Mouse (Mus musculus) ES-Bruce4 (cell line): Measurements from ENCODE around the gene Ndufs5. TPM values are rescaled to one million over a fixed set of nuclear protein-coding genes. Genes with fewer than 3 reads are reported as not detected.
A peak's percentile ranks its signal among the peaks of the same experiment; 100 is the strongest.

ENCODE experiments used
- H3K27ac ChIP-seq: 2 replicates; pipeline ENCODE4 v1.5.1; 2012; ENCODE audit warnings: low read length, inconsistent platforms; ENCODE audit not compliant: insufficient read depth
- H3K27me3 ChIP-seq: 2 replicates; pipeline ENCODE4 v1.6.1; 2012; ENCODE audit warnings: mild to moderate bottlenecking, low read length, inconsistent platforms; ENCODE audit not compliant: control insufficient read depth, poor library complexity, insufficient read depth, severe bottlenecking
- H3K36me3 ChIP-seq: 2 replicates; pipeline ENCODE4 v1.6.1; 2012; ENCODE audit warnings: inconsistent platforms, mild to moderate bottlenecking, low read length, moderate library complexity; ENCODE audit not compliant: control insufficient read depth, poor library complexity, insufficient read depth, severe bottlenecking
- H3K4me1 ChIP-seq: one replicate; pipeline ENCODE4 v1.8.1; 2011; ENCODE audit warnings: low read length; ENCODE audit not compliant: control insufficient read depth, insufficient read depth
- H3K4me3 ChIP-seq: 2 replicates; pipeline ENCODE4 v1.5.1; 2011; ENCODE audit warnings: low read depth, mild to moderate bottlenecking, low read length
- H3K9ac ChIP-seq: 2 replicates; pipeline ENCODE4 v1.6.1; 2012; ENCODE audit warnings: low read depth, mild to moderate bottlenecking, inconsistent platforms; ENCODE audit not compliant: poor library complexity, severe bottlenecking
- H3K9me3 ChIP-seq: replicated peaks from 2 replicates; pipeline ENCODE4 v1.6.1; 2012; ENCODE audit warnings: mild to moderate bottlenecking, low read length, inconsistent platforms; ENCODE audit not compliant: control insufficient read depth, poor library complexity, insufficient read depth, severe bottlenecking
- CTCF ChIP-seq: IDR thresholded peaks from one replicate; pipeline ENCODE4 v1.8.1; 2011; ENCODE audit warnings: low read depth, low read length
- EP300 ChIP-seq: IDR thresholded peaks from 2 replicates; pipeline ENCODE4 v1.6.1; 2011; ENCODE audit warnings: low read depth, low read length; ENCODE audit not compliant: insufficient read depth
- POLR2A ChIP-seq: IDR thresholded peaks from one replicate; pipeline ENCODE4 v1.8.1; 2011; ENCODE audit warnings: low read length; ENCODE audit not compliant: insufficient read depth
- polyA plus RNA-seq: library from polyadenylated mRNA; stranded (reverse); fragments of >200 nt; gene quantifications from 2 replicates; pipeline ENCODE4 v1.2.4, GENCODE M21; 2011; ENCODE audit warnings: low read depth; ENCODE audit not compliant: missing spikeins, insufficient read depth, insufficient read length

Ndufs5 gene
- polyA plus RNA-seq, 1 experiment, result 130 TPM

DNA sequence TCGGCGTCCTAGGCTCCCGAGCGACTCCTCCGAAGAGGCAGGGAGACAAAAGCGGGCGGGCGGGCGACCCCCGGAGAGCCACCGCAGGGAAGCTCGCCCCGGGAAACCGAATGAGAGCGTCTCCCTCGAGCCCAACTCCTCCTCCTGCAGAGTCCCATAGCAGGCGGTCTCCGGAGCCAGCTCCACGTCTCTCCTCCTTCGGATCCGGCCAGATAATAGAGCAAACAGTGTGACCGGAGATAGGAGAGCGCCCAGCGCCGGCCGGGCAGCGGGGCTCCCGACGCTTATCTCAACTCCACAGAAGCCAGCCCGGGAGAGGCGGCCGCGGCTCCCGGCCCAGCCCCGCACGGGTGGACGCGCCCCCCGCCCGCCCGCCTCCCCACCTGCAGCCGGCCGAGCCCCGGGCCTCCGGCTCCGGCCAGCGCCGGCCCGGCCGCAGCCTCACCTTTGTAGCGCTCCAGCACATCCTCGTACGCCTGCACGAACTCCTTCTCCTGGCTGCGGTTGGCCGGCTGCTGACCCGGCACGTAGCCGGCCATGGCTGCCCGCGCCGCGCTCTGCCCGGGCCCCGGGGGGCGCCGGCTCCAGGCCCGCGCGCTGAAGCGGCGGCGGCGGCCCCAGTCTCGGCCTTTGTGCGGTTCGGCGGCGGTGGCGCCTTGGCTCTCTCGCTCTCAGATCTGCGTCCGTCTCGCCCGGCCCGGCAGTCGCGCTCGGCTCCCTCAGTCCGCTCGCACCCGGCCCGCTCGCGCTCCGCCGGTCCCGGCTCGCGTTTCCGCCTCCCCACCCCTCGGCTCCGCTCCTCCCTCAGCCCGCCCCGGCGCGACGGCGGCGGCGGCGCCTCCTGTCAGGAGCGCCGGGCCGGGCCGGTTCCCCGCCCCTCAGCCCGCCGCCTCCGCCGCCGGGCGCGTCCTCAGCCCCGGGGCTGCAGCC lies 53.7 kb downstream of the Ndufs5 start:
- peaks cover 3% of the 10 kb centered on the region for H3K4me1 ChIP-seq
- TF ChIP-seq CTCF (no peak), EP300 (no peak), POLR2A (no peak)
- peak overlapping the region; percentile 83 for H3K4me3 ChIP-seq
- no peaks in the 10 kb centered on the region for H3K9me3 ChIP-seq
- H3K36me3 ChIP-seq, result no peaks in the 10 kb centered on the region; the same call in 1 of the 2 replicates
- peak overlapping the region; percentile 93 for H3K27ac ChIP-seq
- H3K27me3 ChIP-seq, result no peaks in the 10 kb centered on the region
- H3K9ac ChIP-seq, result peak overlapping the region; percentile 98

DNA sequence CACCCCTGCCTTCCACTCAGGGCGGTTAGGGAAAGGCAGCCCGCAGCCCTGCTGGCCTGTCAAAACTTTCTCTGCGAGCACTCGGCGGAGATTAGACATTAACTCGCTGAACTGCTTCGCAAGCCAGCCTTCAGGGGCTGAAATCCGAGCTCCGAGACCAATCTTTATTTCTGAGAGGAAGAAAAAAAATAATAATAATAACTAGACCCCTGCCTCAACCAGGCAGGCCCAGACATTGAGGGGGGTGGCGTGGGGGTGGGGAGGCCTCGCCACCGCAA lies 54.4 kb downstream of the Ndufs5 start:
- Histone ChIP-seq H3K27ac (peak overlapping the region; percentile 90), H3K4me3 (peak overlapping the region; percentile 83), H3K9me3 (no peaks in the 10 kb centered on the region), H3K9ac (peak overlapping the region; percentile 98), H3K36me3 (no peaks in the 10 kb centered on the region; the same call in 1 of the 2 replicates), H3K4me1 (peaks cover 2% of the 10 kb centered on the region), H3K27me3 (no peaks in the 10 kb centered on the region)
- TF ChIP-seq EP300 (no peak), CTCF (no peak), POLR2A (no peak)

DNA sequence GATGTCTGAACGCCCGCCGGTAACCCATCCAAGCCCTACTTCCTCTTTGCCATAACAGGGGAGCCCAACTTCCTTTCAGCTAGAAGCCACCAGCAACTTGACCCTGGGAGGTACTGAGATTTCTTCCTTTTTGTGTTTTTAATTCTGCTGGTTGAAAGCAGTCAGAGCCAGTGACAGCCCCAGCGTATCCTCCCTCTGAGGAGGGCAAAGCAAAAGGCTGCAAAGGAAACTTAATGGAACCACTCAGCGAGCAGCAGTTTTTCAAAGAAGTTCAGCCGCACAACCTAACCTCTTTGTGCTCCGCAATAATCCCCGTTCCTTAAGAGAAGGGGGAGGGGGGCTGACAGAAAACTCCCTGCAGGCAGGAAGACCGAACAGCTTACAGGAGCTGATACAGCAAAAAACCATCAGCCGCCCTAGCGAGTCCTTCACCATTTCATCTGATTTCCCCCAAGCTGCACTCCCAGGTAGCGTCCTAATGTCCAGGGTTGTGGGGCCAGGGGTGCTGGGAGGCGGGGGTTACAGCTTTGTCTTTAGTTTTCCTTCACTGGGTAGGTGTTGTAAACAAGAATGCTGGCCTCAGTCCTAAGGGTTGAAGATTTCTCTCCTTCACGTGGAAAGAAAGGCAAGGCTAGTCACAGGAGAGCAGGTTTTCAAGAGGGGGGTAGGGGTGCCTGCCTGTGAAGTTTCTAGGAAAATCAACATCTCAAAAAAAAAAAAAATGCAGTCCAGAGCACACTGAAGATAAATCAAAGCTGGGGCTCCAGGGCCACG lies 54.9 kb downstream of the Ndufs5 start:
- TF ChIP-seq EP300 (0 out of 2 replicates have a peak, but pooled peaks have one; percentile 56), POLR2A (no peak), CTCF (no peak)
- Histone ChIP-seq H3K4me3 (peak overlapping the region; percentile 83), H3K9ac (peak overlapping the region; percentile 98), H3K27me3 (no peaks in the 10 kb centered on the region), H3K4me1 (peaks cover 2% of the 10 kb centered on the region), H3K9me3 (no peaks in the 10 kb centered on the region), H3K36me3 (no peaks in the 10 kb centered on the region; the same call in 1 of the 2 replicates), H3K27ac (peak overlapping the region; percentile 90)

Other genes starting within 250 kb of the Ndufs5 start
- gene Macf1, start 33.8 kb downstream of the Ndufs5 start, polyA plus RNA-seq, result 251 and 257 TPM in 2 replicates
- 37.6 and 39.4 TPM in 2 replicates for gene Akirin1, start 32.1 kb upstream of the Ndufs5 start, polyA plus RNA-seq
- gene Rhbdl2, start 69.7 kb upstream of the Ndufs5 start, polyA plus RNA-seq, result 0.78 and 1.3 TPM in 2 replicates
- gene 4933427I04Rik, start 141.5 kb upstream of the Ndufs5 start, polyA plus RNA-seq, result not detected in 2 replicates
- gene Mycbp, start 186.6 kb upstream of the Ndufs5 start, polyA plus RNA-seq, result 25.0 and 25.2 TPM in 2 replicates
- gene Rragc, start 199.2 kb upstream of the Ndufs5 start, polyA plus RNA-seq, result 35.0 and 50.2 TPM in 2 replicates
- not detected in 2 replicates for gene 4930535I16Rik, start 199.8 kb upstream of the Ndufs5 start, polyA plus RNA-seq